Mouse (Mus musculus): ENCODE measurements around the gene Gm281. TPM values are rescaled to one million over a fixed set of nuclear protein-coding genes. Genes with fewer than 3 reads are reported as not detected.
"Not testable (repeated sequence)": the region's sequence is repeated elsewhere in the genome, so short reads cannot be mapped to it uniquely, and the experiment has no call there.

Gm281 gene
- polyA plus RNA-seq (2012; rRNA removed) = not detected in 2 replicates

DNA sequence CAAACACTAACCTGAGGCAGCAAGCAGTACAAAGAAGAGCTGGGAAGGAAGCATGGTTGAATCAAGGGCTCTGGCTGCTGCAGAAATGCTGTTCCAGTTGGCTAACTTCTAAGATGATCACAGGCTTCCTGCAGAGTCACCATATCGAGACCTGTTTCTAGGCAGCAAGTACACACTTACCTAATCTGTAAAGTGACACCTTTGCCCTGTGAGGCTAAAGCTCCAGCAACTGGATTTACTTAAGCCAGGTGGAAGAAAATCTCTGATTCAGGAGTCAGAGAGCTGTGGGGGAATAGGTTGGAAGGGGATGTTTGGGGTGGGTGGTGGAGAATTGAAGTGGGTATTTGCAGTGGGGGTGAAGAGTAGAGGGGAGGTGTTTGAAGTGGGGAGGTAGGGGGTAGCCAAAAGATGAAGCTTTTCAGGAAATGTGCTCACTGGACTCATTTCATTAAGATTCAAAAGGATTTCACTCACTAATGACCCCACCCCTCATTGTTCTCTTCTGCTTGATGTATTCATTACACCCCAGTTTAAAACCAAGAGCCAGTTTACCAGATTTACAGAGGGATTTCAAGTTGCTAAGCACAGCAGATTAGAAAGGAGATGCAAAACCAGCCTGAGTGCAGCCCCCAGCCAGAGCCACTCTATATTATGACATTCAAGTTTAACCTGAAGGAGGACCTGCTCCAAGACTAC is at the start of gene Gm281:
Gm281 (minus strand) TSS at position 92 of the 696 bp plus-strand sequence.
- no peak for DNase-seq (ENCODE audit: extremely low spot score in 1 of 2, low spot score in 1 of 2)

GRCm38 (mm10) chr14:13963527-13963926 is 49.2 kb upstream of the Gm281 start:
- DNase-seq (ENCODE audit: extremely low spot score in 1 of 2, low spot score in 1 of 2) = no peak

- no peak for DNase-seq (ENCODE audit: extremely low spot score in 1 of 2, low spot score in 1 of 2)
These were observed 48.2 kb upstream of the Gm281 start for GRCm38 (mm10) chr14:13962476-13962875.

GRCm38 (mm10) chr14:13961401-13962112 is 47.3 kb upstream of the Gm281 start, which contains the start of the genes Atxn7 and Thoc7:
Atxn7 (plus strand) TSS chr14:13961440.
Thoc7 (minus strand) TSS chr14:13961852.
- DNase-seq (ENCODE audit: extremely low spot score in 1 of 2, low spot score in 1 of 2) = peak in 1 of 2 experiments; percentile 17

- DNase-seq (ENCODE audit: extremely low spot score in 1 of 2, low spot score in 1 of 2) = peak in 1 of 2 experiments; percentile 72
These were observed 46.4 kb upstream of the Gm281 start for GRCm38 (mm10) chr14:13960482-13961325.

DNA sequence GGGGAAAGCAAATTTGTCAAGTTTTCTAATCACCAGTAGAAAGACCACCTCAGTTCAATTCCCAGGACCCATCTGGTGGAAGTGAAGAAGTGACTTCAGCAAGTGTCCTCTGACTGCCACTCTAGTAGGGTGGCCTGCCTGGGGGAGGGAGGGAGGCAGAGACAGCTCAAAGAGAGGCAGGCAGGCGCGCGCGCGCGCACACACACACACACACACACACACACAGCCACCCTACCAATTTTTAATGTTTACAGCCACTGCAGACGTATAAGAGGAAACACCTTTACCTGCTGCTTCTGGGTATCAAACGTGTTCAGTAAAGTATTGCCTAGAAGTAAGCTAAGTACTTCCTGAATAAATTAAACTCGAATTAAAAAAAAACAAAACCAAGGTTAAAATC is 45.8 kb upstream of the Gm281 start:
- peak in 1 of 2 experiments; percentile 20 for DNase-seq (ENCODE audit: extremely low spot score in 1 of 2, low spot score in 1 of 2)

GRCm38 (mm10) chr14:13952151-13952550 is 37.9 kb upstream of the Gm281 start:
- DNase-seq (ENCODE audit: extremely low spot score in 1 of 2, low spot score in 1 of 2) = not testable (repeated sequence)

- DNase-seq (ENCODE audit: extremely low spot score in 1 of 2, low spot score in 1 of 2) = peak in 1 of 2 experiments; percentile 27
These were observed 36.1 kb upstream of the Gm281 start for GRCm38 (mm10) chr14:13950401-13950800.

DNA sequence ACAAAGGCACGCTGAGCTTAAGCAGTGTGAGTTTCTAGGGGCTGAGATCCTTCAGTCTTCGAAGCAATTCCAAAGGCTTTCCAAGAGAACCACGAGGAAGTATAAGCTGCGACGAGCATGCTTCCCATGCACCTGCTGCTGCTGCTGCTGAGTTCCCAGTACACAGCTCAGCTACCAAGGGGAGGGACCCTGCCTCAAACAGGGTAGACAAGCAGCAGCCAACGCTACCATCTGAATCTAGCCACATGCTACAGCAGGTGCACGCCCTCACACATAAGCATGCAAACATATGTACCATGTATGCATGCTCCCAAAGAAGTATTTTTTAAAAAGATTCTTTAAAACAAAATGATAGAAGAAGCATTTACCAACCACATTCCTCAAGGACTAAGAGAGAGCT is 34.1 kb upstream of the Gm281 start:
- no peak for DNase-seq (ENCODE audit: extremely low spot score in 1 of 2, low spot score in 1 of 2)

- DNase-seq (ENCODE audit: extremely low spot score in 1 of 2, low spot score in 1 of 2) = no peak
These were observed 30.4 kb upstream of the Gm281 start for GRCm38 (mm10) chr14:13944686-13945085.

- DNase-seq (ENCODE audit: extremely low spot score in 1 of 2, low spot score in 1 of 2) = no peak
These were observed 19.7 kb upstream of the Gm281 start for GRCm38 (mm10) chr14:13934052-13934371.

GRCm38 (mm10) chr14:13933290-13934051 is 19.2 kb upstream of the Gm281 start:
- DNase-seq (ENCODE audit: extremely low spot score in 1 of 2, low spot score in 1 of 2) = no peak

GRCm38 (mm10) chr14:13917630-13918029 is 3.4 kb upstream of the Gm281 start:
- DNase-seq (ENCODE audit: extremely low spot score in 1 of 2, low spot score in 1 of 2) = peak; percentile 49 to 90

DNA sequence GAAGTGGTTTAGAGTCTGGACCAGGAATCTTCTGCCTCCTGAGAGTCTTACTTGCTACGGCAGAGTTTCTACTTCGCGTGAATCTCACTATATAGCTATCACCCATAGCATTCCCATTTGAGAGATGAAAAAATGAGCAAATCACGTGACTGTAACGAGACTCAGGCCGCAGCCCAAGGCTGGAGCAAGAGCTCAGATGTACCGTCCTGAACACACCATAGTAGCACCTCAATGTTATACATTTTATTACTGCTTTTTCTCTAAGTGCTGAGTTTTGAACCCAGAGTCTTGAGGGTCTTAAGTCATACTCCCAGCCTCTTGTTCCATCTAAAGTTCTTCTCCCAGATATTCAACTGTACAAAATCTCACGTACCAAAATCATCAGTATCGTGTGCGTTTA is 2.9 kb upstream of the Gm281 start:
- DNase-seq (ENCODE audit: extremely low spot score in 1 of 2, low spot score in 1 of 2) = no peak

DNA sequence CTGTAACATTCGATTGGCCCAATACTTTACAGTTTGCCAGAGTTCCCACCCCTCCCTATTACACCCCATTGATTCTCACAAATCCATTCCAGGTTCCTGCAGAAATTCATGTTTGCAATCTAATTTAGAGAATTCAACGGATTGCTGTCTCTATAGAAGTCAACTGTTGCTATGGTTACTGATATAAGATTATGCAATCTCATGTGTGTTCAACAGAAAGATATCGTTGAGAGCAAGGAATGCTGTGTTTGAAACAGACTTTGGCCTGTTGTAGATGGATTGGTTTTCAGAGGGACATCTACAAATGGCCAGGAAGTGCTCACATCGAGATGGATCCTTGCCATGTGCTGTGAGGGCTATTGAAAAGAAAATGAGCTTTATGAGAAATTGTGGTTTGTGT is 929 bp upstream of the Gm281 start:
- no peak for DNase-seq (ENCODE audit: extremely low spot score in 1 of 2, low spot score in 1 of 2)

GRCm38 (mm10) chr14:13910148-13910547 is 4.1 kb downstream of the Gm281 start:
- no peak for DNase-seq (ENCODE audit: extremely low spot score in 1 of 2, low spot score in 1 of 2)

GRCm38 (mm10) chr14:13907145-13907544 is 7.1 kb downstream of the Gm281 start:
- DNase-seq (ENCODE audit: extremely low spot score in 1 of 2, low spot score in 1 of 2) = no peak

DNA sequence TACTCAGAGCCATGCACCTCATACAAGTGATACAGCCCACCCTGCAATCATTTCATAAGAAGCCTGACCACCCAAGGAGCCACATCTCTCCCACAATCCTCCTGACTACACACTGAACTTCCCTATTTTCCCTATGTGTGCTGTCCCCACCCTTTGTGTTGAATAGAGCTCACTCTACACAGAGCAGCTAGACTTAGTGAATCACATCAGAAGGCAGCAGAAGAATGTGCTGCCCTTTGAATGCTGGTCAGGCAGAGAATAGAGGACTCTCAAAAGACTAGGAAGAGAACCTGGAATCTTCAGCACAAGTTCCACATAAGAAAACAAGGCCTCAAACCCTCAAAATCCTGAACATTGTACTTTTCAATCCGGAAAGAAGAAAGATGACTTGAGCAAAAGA is 7.8 kb downstream of the Gm281 start:
- no peak for DNase-seq (ENCODE audit: extremely low spot score in 1 of 2, low spot score in 1 of 2)

DNA sequence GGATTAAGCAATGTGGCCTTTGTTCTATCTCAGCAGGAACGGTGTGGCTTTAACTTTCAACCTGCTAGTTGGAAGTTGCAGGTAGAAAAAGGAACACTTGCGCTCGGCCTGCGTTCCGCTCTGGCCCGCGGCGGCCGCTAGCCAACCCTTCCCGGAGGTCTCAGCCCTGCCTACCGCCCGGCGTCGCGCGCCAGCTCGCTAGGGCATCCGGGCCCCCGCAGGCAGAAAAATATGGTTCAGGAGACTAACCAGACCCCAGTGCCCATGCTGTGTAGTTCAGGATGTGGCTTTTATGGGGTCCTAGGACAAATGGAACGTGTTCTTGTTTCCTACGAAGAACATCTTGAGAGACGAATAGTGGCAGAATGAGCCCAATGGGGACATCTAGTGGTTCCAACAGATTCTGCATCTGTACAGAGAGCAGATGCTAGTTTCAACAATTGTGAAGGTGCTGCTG is 12.6 kb downstream of the Gm281 start:
- peak; percentile 28 to 87 for DNase-seq (ENCODE audit: extremely low spot score in 1 of 2, low spot score in 1 of 2)

DNA sequence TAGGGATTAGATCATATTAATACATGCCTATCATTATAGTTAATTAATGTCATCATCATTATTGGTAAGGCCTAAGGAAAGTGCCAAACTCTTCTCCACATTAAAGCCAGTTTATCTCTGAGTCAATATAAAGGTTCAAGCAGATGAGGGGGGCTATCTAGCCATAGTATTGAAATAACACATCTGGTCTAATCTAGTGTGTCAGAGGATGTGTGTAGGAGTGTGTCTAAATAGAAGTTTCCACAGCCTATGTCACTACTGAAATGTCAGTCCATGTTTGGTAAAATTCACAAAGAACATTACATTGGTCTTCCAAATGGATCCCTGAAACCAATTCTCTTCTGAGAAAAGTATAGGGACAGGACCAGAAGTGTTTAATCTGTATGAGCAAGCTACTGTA is 19.1 kb downstream of the Gm281 start:
- no peak for DNase-seq (ENCODE audit: extremely low spot score in 1 of 2, low spot score in 1 of 2)
